Mouse (Mus musculus): Measurements from ENCODE around the gene Gm20661. TPM values are rescaled to one million over a fixed set of nuclear protein-coding genes. Genes with fewer than 3 reads are reported as not detected.

The Gm20661 gene
- polyA plus RNA-seq (2015; fragmentation: Illumina TruSeq; extraction: RNeasy Lipid Tissue Mini Kit (QIAGEN cat#74804); ENCODE audit: low read depth, low replicate concordance) = 0.46 TPM

DNA sequence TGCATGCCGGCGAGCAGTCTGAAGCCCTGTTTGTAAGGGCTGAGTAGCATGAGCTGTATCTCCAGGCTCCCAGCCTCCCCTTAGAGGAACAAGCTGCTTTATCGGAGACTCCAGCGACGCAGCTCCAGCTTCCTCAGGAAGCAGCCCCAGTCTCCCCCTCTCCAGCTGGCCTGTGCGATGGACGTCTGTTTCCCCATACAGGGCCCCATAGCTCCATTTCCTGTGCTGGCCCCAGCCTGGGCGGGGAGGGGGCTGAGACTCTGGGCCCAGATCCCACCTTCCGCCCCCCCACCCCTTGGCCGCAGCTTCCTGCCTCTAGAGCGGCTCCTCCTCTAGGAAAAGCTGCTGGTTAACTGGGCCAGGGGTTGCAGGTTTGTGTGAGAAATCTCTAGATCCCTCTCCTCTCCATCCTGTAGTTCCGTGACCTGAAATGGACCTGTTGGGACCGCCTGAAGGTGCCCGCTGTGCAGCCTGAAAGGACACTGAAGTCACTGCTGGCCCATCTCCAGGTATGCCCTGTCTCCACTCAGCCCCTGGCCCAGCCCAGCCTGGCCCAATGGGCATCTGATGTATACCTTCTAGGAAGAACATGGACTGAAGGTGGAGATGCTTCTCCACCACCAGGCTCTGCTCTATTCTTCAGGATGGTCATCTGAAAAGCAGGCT is at the start of gene Gm20661:
Gm20661 (plus strand) TSS at position 378 of the 666 bp plus-strand sequence.

DNA sequence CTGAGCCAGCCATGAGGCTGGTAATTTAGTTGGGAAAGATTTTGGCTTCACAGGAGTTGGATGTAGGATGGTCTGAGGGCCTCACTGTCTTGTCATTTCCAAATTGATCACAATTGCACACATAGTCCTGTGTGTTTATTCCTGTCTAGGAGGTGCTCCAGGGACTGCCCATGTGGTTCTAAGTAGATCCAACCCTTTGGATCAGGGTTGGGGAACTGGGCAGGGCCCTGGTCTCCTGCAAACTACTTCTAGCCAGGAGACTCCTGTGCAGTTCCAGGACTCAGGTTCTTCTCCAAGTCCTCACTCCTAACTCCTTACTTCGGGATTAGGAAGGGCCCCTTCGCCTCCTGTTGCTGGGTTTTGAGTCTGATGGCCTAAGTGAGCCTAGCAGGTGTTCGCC is 47.5 kb upstream of the Gm20661 start, which contains the start of gene Camkv:
Camkv (plus strand) TSS at position 301 of the 400 bp plus-strand sequence.

DNA sequence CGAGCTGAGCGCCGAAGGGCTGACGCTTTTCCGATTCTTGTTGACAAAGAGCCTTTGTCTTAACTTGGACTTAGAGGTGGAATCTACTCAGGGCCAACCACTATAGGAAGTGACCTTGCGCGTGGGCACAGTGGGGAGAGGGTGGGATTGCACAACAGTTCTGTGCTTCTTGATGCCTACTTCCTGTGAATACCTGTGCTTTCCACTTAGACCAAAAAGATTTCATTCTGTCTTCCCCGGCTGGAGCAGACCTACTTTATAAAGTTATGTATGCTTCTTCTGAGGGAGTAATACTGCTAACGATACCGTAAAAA is 33.0 kb upstream of the Gm20661 start, which contains the start of gene Traip:
Traip (plus strand) TSS at position 215 of the 314 bp plus-strand sequence.

DNA sequence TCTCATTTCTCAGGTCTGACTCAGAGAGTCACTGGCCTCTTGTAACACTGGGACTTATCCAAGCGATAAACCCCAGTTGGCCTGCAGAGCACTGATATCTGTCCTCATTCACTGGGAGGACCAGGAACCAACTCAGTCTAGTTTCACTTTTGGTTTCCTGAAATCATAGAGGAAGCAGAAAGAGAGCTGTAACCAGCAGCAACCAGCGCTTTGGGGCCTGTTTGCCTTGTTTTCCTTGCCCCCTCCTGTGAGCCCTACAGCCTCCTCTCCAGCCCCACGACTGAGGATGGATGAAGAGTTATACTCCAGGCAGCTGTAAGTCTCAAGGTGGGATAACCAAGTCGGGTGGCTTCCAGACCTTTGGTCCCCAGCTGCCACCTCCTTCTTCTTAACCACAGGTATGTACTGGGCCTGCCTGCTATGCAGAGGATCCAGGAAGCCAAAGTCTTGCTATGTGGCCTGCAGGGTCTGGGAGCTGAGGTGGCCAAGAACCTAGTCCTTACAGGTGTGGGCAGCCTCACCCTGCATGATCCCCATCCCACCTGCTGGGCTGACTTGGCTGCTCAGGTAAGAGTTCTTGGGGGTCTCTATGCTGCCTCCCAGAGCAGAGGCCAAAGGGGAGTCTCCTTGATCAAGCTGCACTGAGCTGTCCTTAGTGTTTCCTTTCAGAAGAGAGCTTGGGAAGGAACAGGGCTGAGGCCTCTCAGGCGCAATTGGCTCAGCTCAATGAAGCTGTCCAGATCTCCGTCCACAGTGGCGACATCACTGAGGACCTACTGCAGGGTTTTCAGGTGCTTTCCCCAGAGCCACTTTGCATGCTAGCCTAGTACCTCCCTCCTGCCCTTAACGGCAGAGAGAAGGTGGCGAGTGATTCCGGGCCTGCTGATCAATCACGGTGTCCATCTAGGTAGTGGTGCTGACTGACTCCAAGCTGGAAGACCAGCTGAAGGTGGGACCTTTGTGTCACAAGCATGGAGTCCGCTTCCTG is 7.2 kb upstream of the Gm20661 start, which contains the start of gene Uba7:
Uba7 (plus strand) TSS at position 107 of the 988 bp plus-strand sequence.

DNA sequence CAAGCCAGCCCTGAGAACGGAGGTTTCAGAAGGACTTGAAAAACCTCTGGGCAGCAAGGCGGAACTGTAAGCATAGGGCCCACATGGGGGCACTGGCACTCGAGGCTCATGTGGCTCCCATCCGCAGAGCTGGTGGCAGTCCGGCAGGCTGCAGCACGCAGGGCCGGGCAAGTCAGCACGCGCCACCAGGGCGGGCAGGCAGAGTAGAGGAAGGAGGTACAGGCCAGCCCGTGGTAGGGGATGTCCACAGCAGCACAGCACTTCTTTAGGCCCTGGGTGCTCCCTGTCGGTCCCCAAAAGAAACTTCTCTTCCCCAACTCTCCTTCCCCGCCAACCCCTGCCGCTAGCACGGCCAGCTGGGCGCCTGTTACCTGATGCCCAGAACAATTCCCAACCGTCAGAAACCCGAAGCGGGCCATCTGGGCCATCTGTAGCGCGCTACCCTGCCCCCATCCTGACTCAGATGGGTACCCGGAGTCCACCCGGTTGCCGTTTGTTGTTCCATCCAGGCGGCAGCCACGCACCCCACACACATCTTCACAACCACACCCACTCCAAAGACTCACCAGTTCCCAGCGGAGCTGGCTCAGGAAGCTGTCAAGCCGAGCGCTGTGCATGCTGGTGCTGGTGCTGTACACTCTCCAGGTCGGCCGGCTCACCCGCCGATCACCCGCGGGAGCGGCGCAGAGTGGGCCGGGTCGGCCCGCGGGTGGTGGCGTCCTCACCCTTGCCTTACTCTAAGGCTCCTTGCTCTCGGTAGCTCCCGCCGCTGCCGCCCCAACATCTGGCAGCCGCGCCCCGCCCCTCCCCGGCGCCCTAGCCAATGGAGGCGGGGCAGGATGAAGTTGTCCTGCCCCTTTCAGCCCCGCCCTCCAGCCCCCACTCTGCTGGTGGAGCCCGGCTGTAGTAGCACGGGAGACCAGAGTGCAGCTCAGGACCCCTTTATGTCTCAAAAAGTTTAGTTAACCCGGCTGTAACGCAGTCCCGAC is 2.6 kb downstream of the Gm20661 start, which contains the start of gene Inka1:
Inka1 (minus strand) TSS at position 749 of the 989 bp plus-strand sequence.

DNA sequence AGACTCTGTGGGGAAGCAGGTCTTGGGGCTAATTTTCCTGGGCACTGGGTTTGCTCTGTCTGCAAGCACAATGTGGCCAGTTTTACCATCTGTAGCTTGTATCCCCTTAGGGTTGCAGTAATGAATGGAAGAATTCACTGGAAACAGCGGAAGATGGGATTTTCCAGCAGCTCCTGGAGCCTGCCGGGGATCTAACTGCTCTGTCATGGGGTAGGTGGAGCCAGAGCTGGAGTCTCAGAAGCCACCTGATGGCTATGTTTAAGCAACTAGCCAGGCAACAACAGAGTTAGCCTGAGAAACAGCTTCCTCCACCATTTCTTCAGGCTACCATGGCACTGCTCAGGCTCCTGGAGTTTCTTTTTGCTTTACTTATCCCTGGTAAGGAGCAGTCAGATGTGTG is 9.3 kb downstream of the Gm20661 start, which contains the start of gene Cdhr4:
Cdhr4 (plus strand) TSS at position 301 of the 400 bp plus-strand sequence.

DNA sequence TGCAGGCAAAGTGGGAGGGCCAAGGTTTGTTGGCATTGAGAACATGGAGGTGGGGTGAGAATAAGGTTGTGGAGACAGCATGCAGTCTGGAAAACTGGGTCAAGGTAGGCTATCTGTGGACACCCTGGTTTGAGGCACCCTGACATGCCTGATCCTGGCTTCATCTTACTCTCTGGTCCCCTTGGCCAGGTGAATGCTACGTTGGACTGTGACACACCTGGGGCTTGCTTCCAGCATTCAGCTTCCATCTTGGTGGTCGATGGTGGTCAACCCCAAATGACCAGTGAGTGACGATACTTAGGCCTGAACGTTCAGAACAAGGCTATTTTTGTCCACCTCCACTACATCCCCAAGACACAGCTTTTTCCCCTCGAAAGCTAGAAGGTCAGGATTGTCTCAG is 13.2 kb downstream of the Gm20661 start, which contains the start of gene Gm20662:
Gm20662 (plus strand) TSS at position 301 of the 400 bp plus-strand sequence.

DNA sequence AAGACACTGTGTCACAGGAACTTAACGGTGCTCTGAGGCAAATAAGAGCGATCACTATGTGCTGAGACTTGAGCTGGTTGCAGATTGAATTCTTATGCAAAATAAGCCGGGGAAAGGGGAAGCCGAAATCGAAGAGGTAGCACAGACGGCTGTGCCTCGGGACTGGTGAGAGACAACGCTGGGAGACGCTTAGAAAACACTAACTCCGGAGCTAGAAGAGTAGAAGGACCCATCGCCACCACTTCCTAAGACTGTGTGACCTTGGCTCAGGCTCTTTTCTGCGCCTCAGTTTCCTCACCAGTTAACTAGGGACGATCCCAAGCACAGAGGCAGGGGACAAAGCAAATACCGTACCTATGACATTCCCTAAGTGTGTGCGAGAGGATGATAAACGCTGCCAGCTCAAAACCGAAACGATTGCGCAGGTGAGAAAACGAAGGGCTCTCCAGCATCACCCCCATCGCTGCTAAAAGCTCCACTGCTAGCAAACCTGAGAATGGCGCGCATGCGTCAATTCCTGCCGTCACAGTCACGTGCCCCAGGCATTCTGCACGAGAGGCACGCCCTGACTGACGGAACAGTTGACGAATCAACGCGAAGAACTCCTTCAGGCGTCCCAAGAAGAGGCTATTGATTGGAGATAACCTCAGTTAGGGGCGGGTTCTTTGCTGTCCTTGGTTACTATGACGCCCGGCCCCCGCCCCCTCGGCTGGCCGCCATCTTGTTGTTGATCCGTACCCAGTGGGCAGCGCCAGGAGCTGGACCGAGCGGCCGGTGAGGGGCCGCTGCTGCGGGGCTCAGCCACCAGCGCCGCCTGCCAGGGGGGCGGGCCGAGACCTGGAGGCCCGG is 19.3 kb downstream of the Gm20661 start, which contains the start of gene Ip6k1:
Ip6k1 (plus strand) TSS at position 580 of the 849 bp plus-strand sequence.

Other genes starting within 250 kb of the Gm20661 start
- gene Rbm5, start 212.1 kb upstream of the Gm20661 start, polyA plus RNA-seq (2015; fragmentation: Illumina TruSeq; extraction: RNeasy Lipid Tissue Mini Kit (QIAGEN cat#74804); ENCODE audit: low read depth, low replicate concordance) = 105 TPM
- 40.5 TPM for gene Rbm6, start 109.8 kb upstream of the Gm20661 start, polyA plus RNA-seq (2015; fragmentation: Illumina TruSeq; extraction: RNeasy Lipid Tissue Mini Kit (QIAGEN cat#74804); ENCODE audit: low read depth, low replicate concordance)
- 19.2 TPM for gene Mon1a, start 94.9 kb upstream of the Gm20661 start, polyA plus RNA-seq (2015; fragmentation: Illumina TruSeq; extraction: RNeasy Lipid Tissue Mini Kit (QIAGEN cat#74804); ENCODE audit: low read depth, low replicate concordance)
- 0.59 TPM for gene Mst1r, start 76.2 kb upstream of the Gm20661 start, polyA plus RNA-seq (2015; fragmentation: Illumina TruSeq; extraction: RNeasy Lipid Tissue Mini Kit (QIAGEN cat#74804); ENCODE audit: low read depth, low replicate concordance)
- gene Actl11, start 54.6 kb upstream of the Gm20661 start, polyA plus RNA-seq (2015; fragmentation: Illumina TruSeq; extraction: RNeasy Lipid Tissue Mini Kit (QIAGEN cat#74804); ENCODE audit: low read depth, low replicate concordance) = not detected
- gene Camkv, start 47.4 kb upstream of the Gm20661 start, polyA plus RNA-seq (2015; fragmentation: Illumina TruSeq; extraction: RNeasy Lipid Tissue Mini Kit (QIAGEN cat#74804); ENCODE audit: low read depth, low replicate concordance) = 320 TPM
- 15.5 TPM for gene Traip, start 32.9 kb upstream of the Gm20661 start, polyA plus RNA-seq (2015; fragmentation: Illumina TruSeq; extraction: RNeasy Lipid Tissue Mini Kit (QIAGEN cat#74804); ENCODE audit: low read depth, low replicate concordance)
- 6.5 TPM for gene Uba7, start 7.6 kb upstream of the Gm20661 start, polyA plus RNA-seq (2015; fragmentation: Illumina TruSeq; extraction: RNeasy Lipid Tissue Mini Kit (QIAGEN cat#74804); ENCODE audit: low read depth, low replicate concordance)
- 4.2 TPM for gene Inka1, start 2.8 kb downstream of the Gm20661 start, polyA plus RNA-seq (2015; fragmentation: Illumina TruSeq; extraction: RNeasy Lipid Tissue Mini Kit (QIAGEN cat#74804); ENCODE audit: low read depth, low replicate concordance)
- gene Cdhr4, start 9.4 kb downstream of the Gm20661 start, polyA plus RNA-seq (2015; fragmentation: Illumina TruSeq; extraction: RNeasy Lipid Tissue Mini Kit (QIAGEN cat#74804); ENCODE audit: low read depth, low replicate concordance) = 5.1 TPM
- 5.0 TPM for gene Gm20662, start 13.3 kb downstream of the Gm20661 start, polyA plus RNA-seq (2015; fragmentation: Illumina TruSeq; extraction: RNeasy Lipid Tissue Mini Kit (QIAGEN cat#74804); ENCODE audit: low read depth, low replicate concordance)
- 160 TPM for gene Ip6k1, start 19.4 kb downstream of the Gm20661 start, polyA plus RNA-seq (2015; fragmentation: Illumina TruSeq; extraction: RNeasy Lipid Tissue Mini Kit (QIAGEN cat#74804); ENCODE audit: low read depth, low replicate concordance)
- gene Gmppb, start 66.2 kb downstream of the Gm20661 start, polyA plus RNA-seq (2015; fragmentation: Illumina TruSeq; extraction: RNeasy Lipid Tissue Mini Kit (QIAGEN cat#74804); ENCODE audit: low read depth, low replicate concordance) = 17.9 TPM
- gene Amigo3, start 70.1 kb downstream of the Gm20661 start, polyA plus RNA-seq (2015; fragmentation: Illumina TruSeq; extraction: RNeasy Lipid Tissue Mini Kit (QIAGEN cat#74804); ENCODE audit: low read depth, low replicate concordance) = 1.4 TPM
- gene Mst1, start 97.4 kb downstream of the Gm20661 start, polyA plus RNA-seq (2015; fragmentation: Illumina TruSeq; extraction: RNeasy Lipid Tissue Mini Kit (QIAGEN cat#74804); ENCODE audit: low read depth, low replicate concordance) = not detected
- 52.1 TPM for gene Rnf123, start 100.3 kb downstream of the Gm20661 start, polyA plus RNA-seq (2015; fragmentation: Illumina TruSeq; extraction: RNeasy Lipid Tissue Mini Kit (QIAGEN cat#74804); ENCODE audit: low read depth, low replicate concordance)
- 21.4 TPM for gene Apeh, start 111.5 kb downstream of the Gm20661 start, polyA plus RNA-seq (2015; fragmentation: Illumina TruSeq; extraction: RNeasy Lipid Tissue Mini Kit (QIAGEN cat#74804); ENCODE audit: low read depth, low replicate concordance)
- 87.7 TPM for gene Bsn, start 207.3 kb downstream of the Gm20661 start, polyA plus RNA-seq (2015; fragmentation: Illumina TruSeq; extraction: RNeasy Lipid Tissue Mini Kit (QIAGEN cat#74804); ENCODE audit: low read depth, low replicate concordance)

All from brain, adult 10 weeks (tissue).